Mouse (Mus musculus) embryonic fibroblast, embryonic 13.5 days (primary cell): ENCODE results near the gene Cluh.

ENCODE experiments used
- CTCF ChIP-seq: IDR thresholded peaks from 2 replicates; pipeline ENCODE4 v1.5.1; 2011; ENCODE audit warnings: mild to moderate bottlenecking, control low read depth, low read length, moderate library complexity, borderline replicate concordance; ENCODE audit not compliant: insufficient read depth
- POLR2A ChIP-seq: IDR thresholded peaks from 2 replicates; pipeline ENCODE4 v1.6.1; 2011; ENCODE audit warnings: low read depth, mild to moderate bottlenecking, control low read depth, low read length, moderate library complexity

GRCm38 (mm10) chr11:74666284-74666652, 17.0 kb downstream of the Cluh start:
- TF ChIP-seq CTCF (no peak), POLR2A (no peak)
